ENCODE assay signal across 8 mouse cellular contexts in genomic region chr1:24100870-24101358, GRCm38 (mm10). TPM values are rescaled to one million over a fixed set of nuclear protein-coding genes. Genes with fewer than 3 reads are reported as not detected.
DNase-seq lines count a peak whose midpoint lies in the region; ATAC-seq and TF ChIP-seq lines count a peak whose summit lies in the region.

No protein-coding gene starts in this region.

- no peaks in the 10 kb centered on the region for H3K27me3 ChIP-seq in cerebellum, adult 2 months (ENCODE audit: control insufficient read depth, insufficient read depth, low read length)
- 0 out of 2 replicates have a peak, but pooled peaks cover 1% of the 10 kb centered on the region for H3K27me3 ChIP-seq in ES-Bruce4 (ENCODE audit: control insufficient read depth, insufficient read depth, low read length, poor library complexity, severe bottlenecking)
- H3K27me3 ChIP-seq in heart, embryonic 15.5 days = no peaks in the 10 kb centered on the region
- peaks cover 8% of the 10 kb centered on the region; the same call in 1 of the 2 replicates for H3K27me3 ChIP-seq in liver, postnatal 0 days (ENCODE audit: insufficient read depth, low read length)

- H3K4me1 ChIP-seq in cerebellum, adult 2 months (ENCODE audit: control insufficient read depth, insufficient read depth, low read length) = peaks cover 3% of the 10 kb centered on the region; the same call in 1 of the 2 replicates
- no peaks in the 10 kb centered on the region for H3K4me1 ChIP-seq in ES-Bruce4 (ENCODE audit: control insufficient read depth, insufficient read depth, low read length)
- peaks cover 4% of the 10 kb centered on the region; the same call in 1 of the 2 replicates for H3K4me1 ChIP-seq in heart, embryonic 15.5 days (replicated peaks)
- H3K4me1 ChIP-seq in liver, postnatal 0 days (ENCODE audit: insufficient read depth) = peaks cover 9% of the 10 kb centered on the region; the same call in 1 of the 2 replicates

- 62% methylated on average over 6 of the region's 6 CpGs for WGBS in cerebellum, adult 2 months
- 59% methylated on average over 6 of the region's 6 CpGs for WGBS in heart, embryonic 15.5 days
- 57% methylated on average over 6 of the region's 6 CpGs for WGBS in liver, postnatal 0 days (ENCODE audit: insufficient replicate concordance)

- H3K4me3 ChIP-seq in cerebellum, adult 2 months (replicated peaks; ENCODE audit: insufficient read depth, low read depth, low read length) = peak overlapping the region; percentile 72
- H3K4me3 ChIP-seq in ES-Bruce4 (ENCODE audit: low read depth, low read length) = peak overlapping the region; percentile 36
- peak overlapping the region; percentile 93 for H3K4me3 ChIP-seq in heart, embryonic 15.5 days
- peak overlapping the region; percentile 71 for H3K4me3 ChIP-seq in liver, postnatal 0 days (ENCODE audit: low read depth, low read length)

- TF ChIP-seq EP300 in ES-Bruce4 (IDR thresholded peaks at IDR 0.05; ENCODE audit: insufficient read depth, low read depth, low read length) = no peak
- TF ChIP-seq EP300 in liver, postnatal 0 days (IDR thresholded peaks at IDR 0.05; ENCODE audit: low read depth) = no peak

- H3K27ac ChIP-seq in cerebellum, adult 2 months (ENCODE audit: insufficient read depth, low read length) = no peak overlapping the region
- no peak overlapping the region for H3K27ac ChIP-seq in ES-Bruce4 (ENCODE audit: insufficient read depth, low read length)
- H3K27ac ChIP-seq in heart, embryonic 15.5 days = peak overlapping the region; percentile 84
- no peak overlapping the region for H3K27ac ChIP-seq in liver, postnatal 0 days (ENCODE audit: low read depth)

- peak overlapping the region; percentile 68 for H3K4me2 ChIP-seq in heart, embryonic 15.5 days
- H3K4me2 ChIP-seq in liver, postnatal 0 days (ENCODE audit: low read depth, low read length) = peak overlapping the region; percentile 71

- H3K9me3 ChIP-seq in ES-Bruce4 (replicated peaks; ENCODE audit: control insufficient read depth, insufficient read depth, low read length, poor library complexity, severe bottlenecking) = no peaks in the 10 kb centered on the region
- H3K9me3 ChIP-seq in heart, embryonic 15.5 days (replicated peaks) = no peaks in the 10 kb centered on the region
- H3K9me3 ChIP-seq in liver, postnatal 0 days (ENCODE audit: low read length) = no peaks in the 10 kb centered on the region

- H3K9ac ChIP-seq in ES-Bruce4 (ENCODE audit: low read depth, poor library complexity, severe bottlenecking) = peak overlapping the region; percentile 92
- peak overlapping the region; percentile 57 for H3K9ac ChIP-seq in heart, embryonic 15.5 days
- peak overlapping the region; percentile 63 for H3K9ac ChIP-seq in liver, postnatal 0 days (replicated peaks)

- ATAC-seq in heart, embryonic 15.5 days (replicated peaks; ENCODE audit: insufficient number of reproducible peaks, insufficient read depth, low FRiP score, low read depth) = no peak
- no peak for ATAC-seq in liver, postnatal 0 days

- H3K36me3 ChIP-seq in ES-Bruce4 (ENCODE audit: control insufficient read depth, insufficient read depth, low read length, poor library complexity, severe bottlenecking) = no peaks in the 10 kb centered on the region
- H3K36me3 ChIP-seq in heart, embryonic 15.5 days = no peaks in the 10 kb centered on the region
- H3K36me3 ChIP-seq in liver, postnatal 0 days (replicated peaks; ENCODE audit: insufficient read depth, low read length) = no peaks in the 10 kb centered on the region

- TF ChIP-seq CTCF in cerebellum, adult 2 months (IDR thresholded peaks at IDR 0.05; ENCODE audit: borderline replicate concordance, insufficient read depth, low read depth, low read length) = no peak
- TF ChIP-seq CTCF in ES-Bruce4 (IDR thresholded peaks at IDR 0.05; ENCODE audit: low read depth, low read length) = no peak
- TF ChIP-seq CTCF in liver, postnatal 0 days (IDR thresholded peaks at IDR 0.05; ENCODE audit: low read depth) = no peak

- peak in 1 of 2 experiments; percentile 35 for DNase-seq in cerebellum, adult 2 months
- no peak for DNase-seq in cerebellum, adult 11 months
- DNase-seq in liver, postnatal 0 days = no peak
- DNase-seq in testis, postnatal 14 days (ENCODE audit: low spot score) = peak; percentile 38
- no peak for DNase-seq in embryo, embryonic 11 days
- no peak for DNase-seq in urinary bladder, postnatal 10 days (ENCODE audit: low spot score)

- no peak for TF ChIP-seq POLR2A in cerebellum, adult 2 months (IDR thresholded peaks at IDR 0.05; ENCODE audit: borderline replicate concordance, insufficient read depth, low read length)
- TF ChIP-seq POLR2A in ES-Bruce4 (IDR thresholded peaks at IDR 0.05; ENCODE audit: insufficient read depth, low read length) = no peak

RNA-seq across cellular contexts. Expression of gene Fam135a, which starts 0.8 kb away (rescaled TPM):
- polyA plus RNA-seq in cerebellum, adult 2 months (2012; rRNA removed) = 38.6 and 39.5 TPM in 2 replicates
- 42.2 and 45.9 TPM in 2 replicates for polyA plus RNA-seq in ES-Bruce4 (2011; ENCODE audit: insufficient read depth, insufficient read length, low read depth, missing spikeins)
- 22.2 and 26.1 TPM in 2 replicates for polyA plus RNA-seq in heart, embryonic 15.5 days (2015; fragmentation: Nextera tagmentation; extraction: Ambion mirVana)
- 7.2 and 8.7 TPM in 2 replicates for polyA plus RNA-seq in liver, postnatal 0 days (2015; fragmentation: Nextera tagmentation; extraction: Ambion mirVana)

Comparison
In these comparisons a context has a peak if more than half of its experiments do, and no peak if none do; other contexts are left out.
1. H3K4me3 ChIP-seq: peak in every context shown above with its lines; median percentile 93 in heart, embryonic 15.5 days; 72 in cerebellum, adult 2 months; 71 in liver, postnatal 0 days; 36 in ES-Bruce4.